Comparison of ENCODE assay signal across 22 mouse cellular contexts in genomic region chr14:17733077-17733778, GRCm38 (mm10).
DNase-seq lines count a peak whose midpoint lies in the region; ATAC-seq and TF ChIP-seq lines count a peak whose summit lies in the region.
"Had no signal": no experiment of that assay in that cellular context is flagged by ENCODE, and none has a peak within 500 bp of the region (broad histone marks: within the 10 kb centered on the region; RNA-seq: fewer than 3 reads in every experiment).

No protein-coding gene starts in this region.

- no peaks in the 10 kb centered on the region for H3K4me1 ChIP-seq in hindbrain, embryonic 16.5 days (ENCODE audit: control insufficient read depth, insufficient read depth, low read depth, low read length)
- no peaks in the 10 kb centered on the region for H3K4me1 ChIP-seq in hindbrain, embryonic 12.5 days
- H3K4me1 ChIP-seq in intestine, embryonic 15.5 days (replicated peaks): no peaks in the 10 kb centered on the region
- H3K4me1 ChIP-seq in midbrain, embryonic 13.5 days (replicated peaks): peaks cover 13% of the 10 kb centered on the region
- H3K4me1 ChIP-seq in midbrain, postnatal 0 days (ENCODE audit: insufficient read depth, low read length): no peaks in the 10 kb centered on the region
- H3K4me1 ChIP-seq: embryonic facial prominence, embryonic 15.5 days; heart, embryonic 10.5 days had no signal

- no peaks in the 10 kb centered on the region for H3K27me3 ChIP-seq in hindbrain, embryonic 16.5 days (replicated peaks; ENCODE audit: control insufficient read depth, insufficient read depth, low read length)
- no peaks in the 10 kb centered on the region for H3K27me3 ChIP-seq in hindbrain, embryonic 12.5 days
- no peaks in the 10 kb centered on the region for H3K27me3 ChIP-seq in intestine, embryonic 15.5 days (replicated peaks)
- H3K27me3 ChIP-seq in midbrain, embryonic 13.5 days: no peaks in the 10 kb centered on the region
- H3K27me3 ChIP-seq in midbrain, postnatal 0 days (ENCODE audit: insufficient read depth, low read length): no peaks in the 10 kb centered on the region
- H3K27me3 ChIP-seq: embryonic facial prominence, embryonic 15.5 days had no signal

- H3K27ac ChIP-seq in hindbrain, embryonic 16.5 days (ENCODE audit: low read depth, low read length): no peak overlapping the region
- H3K27ac ChIP-seq in hindbrain, embryonic 12.5 days: no peak overlapping the region
- no peak overlapping the region for H3K27ac ChIP-seq in intestine, embryonic 15.5 days
- H3K27ac ChIP-seq in midbrain, embryonic 13.5 days: no peak overlapping the region
- H3K27ac ChIP-seq in midbrain, postnatal 0 days (ENCODE audit: low read depth, low read length): no peak overlapping the region
- H3K27ac ChIP-seq: embryonic facial prominence, embryonic 15.5 days; forebrain, embryonic 10.5 days; gastrocnemius, adult 2 months; heart, embryonic 10.5 days; hindbrain, embryonic 14.5 days had no signal

- peak; percentile 46; the same call in 1 of the 2 replicates for ATAC-seq in hindbrain, embryonic 16.5 days
- ATAC-seq in hindbrain, embryonic 12.5 days (ENCODE audit: low FRiP score): no peak
- peak; percentile 84 for ATAC-seq in intestine, embryonic 15.5 days
- ATAC-seq in midbrain, embryonic 13.5 days: 0 out of 2 replicates have a peak, but pooled peaks have one; percentile 53
- ATAC-seq in midbrain, postnatal 0 days (ENCODE audit: low FRiP score): peak; percentile 66; the same call in 1 of the 2 replicates
- ATAC-seq in activated CD4-positive, CD25-positive, alpha-beta regulatory T cell, adult 4 months: no peak
- ATAC-seq: CD4-positive, CD25-positive, alpha-beta regulatory T cell, adult 4 months; forebrain, embryonic 14.5 days had no signal

- 83% methylated on average over 2 of the region's 2 CpGs for WGBS in hindbrain, embryonic 16.5 days
- WGBS in hindbrain, embryonic 12.5 days: 90% methylated on average over 2 of the region's 2 CpGs
- 71% methylated on average over 2 of the region's 2 CpGs for WGBS in intestine, embryonic 15.5 days
- 79% methylated on average over 2 of the region's 2 CpGs for WGBS in midbrain, embryonic 13.5 days
- WGBS in midbrain, postnatal 0 days: 58% methylated on average over 2 of the region's 2 CpGs

- H3K9ac ChIP-seq in hindbrain, embryonic 16.5 days (ENCODE audit: low read depth, low read length): no peak overlapping the region
- H3K9ac ChIP-seq in hindbrain, embryonic 12.5 days: no peak overlapping the region
- H3K9ac ChIP-seq in intestine, embryonic 15.5 days: no peak overlapping the region
- no peak overlapping the region for H3K9ac ChIP-seq in midbrain, embryonic 13.5 days (replicated peaks)
- H3K9ac ChIP-seq in midbrain, postnatal 0 days (replicated peaks; ENCODE audit: low read length, poor library complexity, severe bottlenecking): no peak overlapping the region
- H3K9ac ChIP-seq: embryonic facial prominence, embryonic 15.5 days; hindbrain, embryonic 14.5 days had no signal

- H3K36me3 ChIP-seq in hindbrain, embryonic 16.5 days (ENCODE audit: control insufficient read depth, insufficient read depth, low read length): no peaks in the 10 kb centered on the region
- no peaks in the 10 kb centered on the region for H3K36me3 ChIP-seq in hindbrain, embryonic 12.5 days
- no peaks in the 10 kb centered on the region for H3K36me3 ChIP-seq in intestine, embryonic 15.5 days
- H3K36me3 ChIP-seq in midbrain, embryonic 13.5 days: no peaks in the 10 kb centered on the region
- H3K36me3 ChIP-seq in midbrain, postnatal 0 days (ENCODE audit: insufficient read depth, low read length): no peaks in the 10 kb centered on the region
- H3K36me3 ChIP-seq: embryonic facial prominence, embryonic 15.5 days; forebrain, embryonic 10.5 days; G1E; heart, embryonic 10.5 days had no signal

- H3K4me3 ChIP-seq in hindbrain, embryonic 16.5 days (ENCODE audit: low read length): no peak overlapping the region
- no peak overlapping the region for H3K4me3 ChIP-seq in hindbrain, embryonic 12.5 days
- no peak overlapping the region for H3K4me3 ChIP-seq in intestine, embryonic 15.5 days (replicated peaks)
- no peak overlapping the region for H3K4me3 ChIP-seq in midbrain, embryonic 13.5 days (replicated peaks)
- no peak overlapping the region for H3K4me3 ChIP-seq in midbrain, postnatal 0 days (ENCODE audit: low read depth, low read length)
- H3K4me3 ChIP-seq: embryonic facial prominence, embryonic 15.5 days; erythroblast, embryonic 14.5 days; forebrain, embryonic 10.5 days; gastrocnemius, adult 2 months; heart, embryonic 10.5 days had no signal

- no peak for DNase-seq in midbrain, postnatal 0 days (ENCODE audit: low spot score)
- no peak for DNase-seq in kidney, adult 18-20 months
- DNase-seq: adrenal gland, postnatal 25 days; B cell, adult 2 months; cerebellum, adult 2 months; gastrocnemius, adult 2 months; gastrocnemius, postnatal 25 days; heart, adult 18-20 months; heart, postnatal 10 days had no signal

- H3K9me3 ChIP-seq in hindbrain, embryonic 16.5 days (ENCODE audit: control insufficient read depth, low read length): no peaks in the 10 kb centered on the region
- no peaks in the 10 kb centered on the region for H3K9me3 ChIP-seq in hindbrain, embryonic 12.5 days (replicated peaks)
- H3K9me3 ChIP-seq in intestine, embryonic 15.5 days: no peaks in the 10 kb centered on the region
- no peaks in the 10 kb centered on the region for H3K9me3 ChIP-seq in midbrain, embryonic 13.5 days
- no peaks in the 10 kb centered on the region for H3K9me3 ChIP-seq in midbrain, postnatal 0 days (ENCODE audit: low read length)
- H3K9me3 ChIP-seq: embryonic facial prominence, embryonic 15.5 days; forebrain, embryonic 10.5 days; G1E; heart, embryonic 10.5 days had no signal

- no peak for TF ChIP-seq CTCF in midbrain, postnatal 0 days (IDR thresholded peaks at IDR 0.05)

- no peak overlapping the region for H3K4me2 ChIP-seq in hindbrain, embryonic 16.5 days (ENCODE audit: low read length)
- no peak overlapping the region for H3K4me2 ChIP-seq in hindbrain, embryonic 12.5 days (replicated peaks)
- H3K4me2 ChIP-seq in intestine, embryonic 15.5 days (replicated peaks): no peak overlapping the region
- no peak overlapping the region for H3K4me2 ChIP-seq in midbrain, embryonic 13.5 days (replicated peaks)
- no peak overlapping the region for H3K4me2 ChIP-seq in midbrain, postnatal 0 days (ENCODE audit: low read depth, low read length, poor library complexity, severe bottlenecking)
- H3K4me2 ChIP-seq: embryonic facial prominence, embryonic 15.5 days; hindbrain, embryonic 14.5 days had no signal

Comparison
In these comparisons a context has a peak if more than half of its experiments do, and no peak if none do; other contexts are left out.
1. ATAC-seq: peak in hindbrain, embryonic 16.5 days (single experiment), intestine, embryonic 15.5 days (single experiment), midbrain, embryonic 13.5 days (single experiment) and midbrain, postnatal 0 days (single experiment); none in hindbrain, embryonic 12.5 days (single experiment) and activated CD4-positive, CD25-positive, alpha-beta regulatory T cell, adult 4 months (single experiment).